Mouse (Mus musculus) ES-E14 (cell line): ENCODE data around the gene Krt32. TPM values are rescaled to one million over a fixed set of nuclear protein-coding genes. Genes with fewer than 3 reads are reported as not detected.

Source experiments
- DNase-seq: peaks from one replicate; pipeline ENCODE4 v3.0.0-alpha.2; 2013; ENCODE audit warnings: low read depth, low spot score
- H3K27ac ChIP-seq: 2 replicates; pipeline ENCODE4 v1.5.1; 2012; ENCODE audit warnings: low read depth, mild to moderate bottlenecking, low read length, moderate library complexity, mixed read lengths; ENCODE audit not compliant: poor library complexity, insufficient read depth, severe bottlenecking
- H3K36me3 ChIP-seq: 2 replicates; pipeline ENCODE4 v1.6.1; 2012; ENCODE audit warnings: mild to moderate bottlenecking, low read length, moderate library complexity, mixed read lengths; ENCODE audit not compliant: control insufficient read depth, poor library complexity, insufficient read depth, severe bottlenecking
- H3K4me1 ChIP-seq, 2 experiments: fragments of 150-350 bp in 1 of 2; sonication (generic) in 1 of 2; 2 replicates each; pipeline ENCODE4 v1.6.1; 2012; ENCODE audit warnings: low read length in 2 of 2, mild to moderate bottlenecking in 1 of 2, mixed read lengths in 1 of 2; ENCODE audit not compliant: control insufficient read depth in 2 of 2, insufficient read depth in 2 of 2, poor library complexity in 1 of 2
- H3K4me3 ChIP-seq, 2 experiments: fragments of 150-350 bp in 1 of 2; sonication (generic) in 1 of 2; 2 replicates each; pipeline ENCODE4 v1.5.1; 2012; ENCODE audit warnings: low read length in 2 of 2, low read depth in 1 of 2, mild to moderate bottlenecking in 1 of 2, mixed read lengths in 1 of 2; ENCODE audit not compliant: insufficient read depth in 1 of 2, poor library complexity in 1 of 2, severe bottlenecking in 1 of 2
- H3K9ac ChIP-seq: 2 replicates; pipeline ENCODE4 v1.6.1; 2012; ENCODE audit warnings: low read depth, mild to moderate bottlenecking, low read length, mixed read lengths; ENCODE audit not compliant: poor library complexity, insufficient read depth, severe bottlenecking
- H3K9me3 ChIP-seq: fragments of 150-350 bp; sonication (generic); 2 replicates; pipeline ENCODE4 v1.6.1; 2012; ENCODE audit warnings: low read depth, mild to moderate bottlenecking, low read length; ENCODE audit not compliant: control insufficient read depth, insufficient read depth
- CHD2 ChIP-seq: IDR thresholded peaks from 2 replicates; pipeline ENCODE4 v1.6.1; 2014; ENCODE audit warnings: mild to moderate bottlenecking, low read depth, low read length, inconsistent platforms
- HCFC1 ChIP-seq: IDR thresholded peaks from 2 replicates; pipeline ENCODE4 v1.6.1; 2012; ENCODE audit warnings: low read length, inconsistent platforms, borderline replicate concordance; ENCODE audit not compliant: insufficient read depth
- MAFK ChIP-seq: IDR thresholded peaks from 2 replicates; pipeline ENCODE4 v1.6.1; 2014; ENCODE audit warnings: mild to moderate bottlenecking, low read depth, low read length, inconsistent platforms; ENCODE audit not compliant: insufficient read depth
- ZC3H11A ChIP-seq: IDR thresholded peaks from 2 replicates; pipeline ENCODE4 v1.6.1; 2012; ENCODE audit warnings: low read depth, mild to moderate bottlenecking, inconsistent platforms, low read length, borderline replicate concordance
- ZNF384 ChIP-seq: IDR thresholded peaks from 2 replicates; pipeline ENCODE4 v1.6.1; 2012; ENCODE audit warnings: low read depth, low read length, inconsistent platforms
- in situ Hi-C, 2 experiments: fragments of 600-800 bp; cut with MboI; formaldehyde crosslinking; loops; one replicate each; pipeline ENCODE4 v1.15.1; 2025; ENCODE audit warnings: low sequenced_read_pairs in 2 of 2, inconsistent platforms in 1 of 2; ENCODE audit not compliant: unreplicated experiment in 2 of 2
- total RNA-seq: library from RNA; depleted of rRNA; stranded (reverse); fragments of 300-350 nt; gene quantifications from 2 replicates; pipeline ENCODE4 v1.2.3, GENCODE M21; 2012

The Krt32 gene
- total RNA-seq, 1 experiment: not detected

DNA sequence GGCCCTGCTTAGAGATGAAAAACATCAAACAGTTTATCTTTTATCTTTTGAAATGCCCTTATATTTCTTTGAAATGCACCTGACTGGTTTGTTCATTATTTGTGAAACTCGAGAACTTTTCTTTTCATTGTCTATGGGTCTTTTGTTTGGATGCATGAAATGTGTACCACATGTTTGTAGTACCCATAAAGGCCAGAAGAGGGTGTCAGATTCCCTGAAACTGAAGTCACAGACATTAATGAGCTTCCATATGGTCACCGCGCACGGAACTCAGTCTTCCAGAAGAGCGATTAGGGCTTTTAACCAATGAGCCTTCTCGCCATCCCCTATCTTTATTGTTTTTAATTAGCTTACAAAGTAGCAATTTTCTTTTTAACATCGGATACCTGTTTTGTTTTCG is 29.2 kb downstream of the Krt32 start:
- Histone ChIP-seq H3K27ac (no peak overlapping the region), H3K9ac (no peak overlapping the region), H3K4me3 (no peak overlapping the region), H3K4me1 (no peaks in the 10 kb centered on the region), H3K9me3 (no peaks in the 10 kb centered on the region), H3K36me3 (no peaks in the 10 kb centered on the region)
- no peak for TF ChIP-seq HCFC1
- TF ChIP-seq ZC3H11A: peak; percentile 72
- DNase-seq: peak; percentile 65
- in situ Hi-C loops: no loop called here

DNA sequence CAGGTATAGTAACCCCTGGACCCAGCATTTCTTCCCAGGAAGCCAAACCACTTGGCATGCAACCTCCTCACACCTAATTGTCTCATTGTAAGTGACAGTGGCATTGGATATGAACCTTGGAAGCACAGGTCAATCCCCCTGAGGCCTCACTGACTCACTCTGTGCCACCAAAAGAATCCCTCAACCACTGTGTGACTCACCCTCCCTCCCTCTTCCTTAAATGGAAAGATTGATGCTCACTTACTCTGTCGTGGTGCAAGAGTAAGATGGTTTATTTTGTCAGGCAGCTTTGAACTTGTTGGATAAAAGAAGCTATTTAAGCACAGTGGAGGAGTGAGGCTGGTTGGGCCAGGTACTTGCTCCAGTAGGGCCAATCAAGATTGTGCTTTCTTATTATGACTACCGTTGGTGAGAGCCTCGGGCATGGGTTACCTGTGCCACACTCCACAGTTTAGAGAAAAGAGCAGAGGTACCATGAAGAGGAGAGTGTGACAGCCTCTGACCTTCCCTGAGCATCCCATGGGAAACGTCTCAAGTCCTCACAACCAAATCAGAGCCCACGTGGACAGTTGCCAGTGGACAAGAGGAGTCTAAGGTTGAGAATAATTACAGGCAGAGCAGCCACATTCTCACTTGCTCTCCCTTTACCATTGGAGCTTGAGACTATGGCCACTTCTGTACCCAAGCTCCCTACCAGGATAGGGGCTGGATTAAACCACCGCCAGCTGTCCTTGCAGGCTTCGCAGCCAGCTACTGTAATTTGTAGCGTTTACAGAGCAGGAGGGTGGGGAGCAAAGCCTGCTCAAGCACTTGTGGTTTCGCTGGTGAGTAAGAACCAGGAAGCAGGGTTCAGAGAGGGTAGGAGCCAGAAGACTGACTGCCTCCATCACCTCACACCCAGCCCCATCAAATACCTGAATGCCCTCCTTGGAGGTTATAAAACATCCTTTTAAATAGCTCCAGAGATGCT is 32.1 kb downstream of the Krt32 start:
- DNase-seq: no peak
- in situ Hi-C loops: no loop called here
- no peak overlapping the region for H3K27ac ChIP-seq
- TF ChIP-seq CHD2 (no peak), MAFK (no peak), ZNF384 (no peak), ZC3H11A (no peak), HCFC1 (no peak)
- H3K36me3 ChIP-seq: no peaks in the 10 kb centered on the region
- H3K4me3 ChIP-seq: no peak overlapping the region
- no peak overlapping the region for H3K9ac ChIP-seq
- no peaks in the 10 kb centered on the region for H3K4me1 ChIP-seq
- H3K9me3 ChIP-seq: no peaks in the 10 kb centered on the region

DNA sequence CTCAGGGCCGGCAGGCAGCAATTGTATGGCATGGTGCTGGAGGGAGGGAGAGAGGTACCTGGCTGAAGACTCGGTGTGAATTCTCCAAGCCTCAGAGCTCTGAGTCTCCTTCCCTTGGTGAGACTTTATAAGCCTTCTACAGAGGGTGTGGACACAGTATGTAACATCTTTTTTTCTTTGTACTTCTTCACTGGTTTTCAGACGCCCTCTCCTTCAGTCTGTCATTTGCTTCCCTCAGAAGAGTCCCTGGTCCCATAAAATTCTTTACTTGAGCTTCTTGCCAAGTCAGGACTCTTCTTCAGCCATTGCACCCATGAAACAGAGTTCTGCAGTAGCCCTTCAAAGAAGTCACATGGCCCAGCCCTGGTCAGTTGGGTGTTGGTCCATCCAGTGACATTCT is 37.6 kb downstream of the Krt32 start, which contains the start of gene Krt31:
Krt31 (minus strand) TSS at position 101 of the 400 bp plus-strand sequence.
- Histone ChIP-seq H3K36me3 (no peaks in the 10 kb centered on the region), H3K9ac (no peak within 1 kb of the TSS), H3K4me3 (no peak within 1 kb of the TSS), H3K9me3 (no peaks in the 10 kb centered on the region), H3K27ac (no peak within 1 kb of the TSS), H3K4me1 (no peaks in the 10 kb centered on the region)
- in situ Hi-C loops: no loop called here
- TF ChIP-seq CHD2: no peak
- TF ChIP-seq HCFC1: no peak
- no peak for TF ChIP-seq MAFK
- no peak for TF ChIP-seq ZNF384
- DNase-seq: no peak

DNA sequence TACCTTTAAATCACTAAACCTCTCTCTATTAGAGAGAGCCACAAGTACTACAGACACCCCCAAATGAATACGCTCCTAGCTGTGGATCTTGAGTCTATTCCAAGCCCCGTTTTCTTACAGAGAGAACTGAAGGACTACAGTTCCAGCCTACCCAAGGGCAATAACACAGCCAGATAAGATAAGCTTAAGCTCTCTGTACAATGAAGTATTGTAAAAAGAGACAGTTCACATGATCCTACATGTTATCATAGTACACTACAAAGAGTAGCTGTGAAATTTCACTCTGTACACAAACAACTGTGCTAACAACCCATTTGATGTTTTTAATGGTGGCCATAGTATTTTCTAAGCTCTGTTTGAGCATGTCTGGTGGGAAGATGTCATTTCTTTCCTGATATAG is 40.8 kb downstream of the Krt32 start:
- Histone ChIP-seq H3K27ac (no peak overlapping the region), H3K4me3 (no peak overlapping the region), H3K36me3 (no peaks in the 10 kb centered on the region), H3K9ac (no peak overlapping the region), H3K9me3 (no peaks in the 10 kb centered on the region), H3K4me1 (no peaks in the 10 kb centered on the region)
- TF ChIP-seq ZC3H11A (no peak), ZNF384 (no peak), CHD2 (no peak), HCFC1 (no peak), MAFK (no peak)
- no peak for DNase-seq
- in situ Hi-C loops: no loop called here
